Mouse (Mus musculus) CH12.LX (cell line): ENCODE results near the gene Cptp. TPM values are rescaled to one million over a fixed set of nuclear protein-coding genes. Genes with fewer than 3 reads are reported as not detected.

Experiments
- DNase-seq: peaks from one replicate; pipeline ENCODE4 v3.0.0-alpha.2; 2013; ENCODE audit errors: extremely low read depth
- H3K27ac ChIP-seq: 2 replicates; pipeline ENCODE4 v1.5.1; 2012; ENCODE audit warnings: low read depth, mild to moderate bottlenecking, control low read depth, moderate library complexity; ENCODE audit not compliant: insufficient read depth
- H3K27me3 ChIP-seq: replicated peaks from 2 replicates; pipeline ENCODE3; 2012; ENCODE audit warnings: inconsistent platforms
- H3K36me3 ChIP-seq, 2 experiments: replicated peaks in 1 of 2; 2 replicates each; pipeline versions ENCODE3 to v1.6.1; 2012; ENCODE audit warnings: inconsistent platforms in 1 of 2, low read length in 1 of 2, mild to moderate bottlenecking in 1 of 2, mixed read lengths in 1 of 2, moderate library complexity in 1 of 2; ENCODE audit not compliant: control insufficient read depth in 1 of 2, insufficient read depth in 1 of 2
- H3K4me1 ChIP-seq, 2 experiments: 2 replicates each; pipeline ENCODE4 v1.6.1; 2012; ENCODE audit warnings: inconsistent platforms in 1 of 2, moderate library complexity in 1 of 2; ENCODE audit not compliant: insufficient read depth in 2 of 2, control insufficient read depth in 1 of 2
- H3K4me2 ChIP-seq: 2 replicates; pipeline ENCODE4 v1.6.1; 2012; ENCODE audit warnings: low read depth, mild to moderate bottlenecking, control low read depth; ENCODE audit not compliant: poor library complexity, insufficient read depth, severe bottlenecking
- H3K4me3 ChIP-seq, 3 experiments: fragments of 150-350 bp in 1 of 3; sonication (generic) in 1 of 3; replicated peaks in 1 of 3; 2 replicates each; pipeline versions ENCODE3 to v1.5.1; 2011 to 2012; ENCODE audit warnings: low read depth in 2 of 3, low read length in 2 of 3, mild to moderate bottlenecking in 2 of 3, moderate library complexity in 2 of 3, control low read depth in 1 of 3, improper control_type of control experiment in 1 of 3, inconsistent platforms in 1 of 3, mixed read lengths in 1 of 3; ENCODE audit not compliant: poor library complexity in 1 of 3
- H3K79me2 ChIP-seq: replicated peaks from 2 replicates; pipeline ENCODE4 v1.6.1; 2012; ENCODE audit warnings: mild to moderate bottlenecking, moderate library complexity; ENCODE audit not compliant: control insufficient read depth, poor library complexity, insufficient read depth, severe bottlenecking; ENCODE audit errors: extremely low read depth
- H3K9ac ChIP-seq: 2 replicates; pipeline ENCODE4 v1.6.1; 2012; ENCODE audit warnings: low read depth, mild to moderate bottlenecking, control low read depth, moderate library complexity; ENCODE audit not compliant: insufficient read depth
- H3K9me3 ChIP-seq: replicated peaks from 2 replicates; pipeline ENCODE3; 2012; ENCODE audit warnings: low read length, inconsistent platforms, mixed read lengths
- ELF1 ChIP-seq: IDR thresholded peaks from 2 replicates; pipeline ENCODE4 v1.6.1; 2014; ENCODE audit warnings: low read depth, mild to moderate bottlenecking, inconsistent platforms, low read length, improper control_type of control experiment
- NRF1 ChIP-seq: IDR thresholded peaks from 2 replicates; pipeline ENCODE4 v1.6.1; 2014; ENCODE audit warnings: low read depth, mild to moderate bottlenecking, inconsistent platforms, low read length, improper control_type of control experiment, moderate library complexity
- PAX5 ChIP-seq: IDR thresholded peaks from 2 replicates; pipeline ENCODE4 v1.6.1; 2012; ENCODE audit warnings: low read length, inconsistent platforms, mixed read lengths
- POLR2A ChIP-seq: IDR thresholded peaks from 2 replicates; pipeline ENCODE4 v1.6.1; 2011; ENCODE audit warnings: low read depth, mild to moderate bottlenecking, improper control_type of control experiment, low read length
- SMC3 ChIP-seq: IDR thresholded peaks from 2 replicates; pipeline ENCODE4 v1.6.1; 2011; ENCODE audit warnings: low read depth, low read length, improper control_type of control experiment
- dilution Hi-C: fragments of 300-500 bp; cut with MboI; formaldehyde crosslinking; loops from 2 replicates; pipeline ENCODE4 v1.14.3; 2020; ENCODE audit warnings: low sequenced_read_pairs; ENCODE audit not compliant: extremely low pct_unique_long_range_greater_than_20kb, extremely low pct_ligation_motif_present
- in situ Hi-C: fragments of 300-500 bp; cut with MboI; formaldehyde crosslinking; loops from 3 replicates; pipeline ENCODE4 v1.14.3; 2019; ENCODE audit warnings: low sequenced_read_pairs, low pct_ligation_motif_present, low pct_unique_long_range_greater_than_20kb, mixed read lengths
- polyA plus RNA-seq: library from polyadenylated mRNA; unstranded; fragments of >175 nt; gene quantifications from 2 replicates; pipeline ENCODE4 v1.2.1, GENCODE M21; 2012; ENCODE audit warnings: low read depth; ENCODE audit not compliant: insufficient read length
- total RNA-seq, 2 experiments: library from RNA; depleted of rRNA; stranded (reverse); fragments of 300-350 nt in 1 of 2; fragments of >200 nt in 1 of 2; gene quantifications; 2 replicates each; pipeline ENCODE4 v1.2.3; 2012 to 2014

The Cptp gene
- total and polyA plus RNA-seq, 3 experiments: 9.0 to 15.5 (median 12.1) TPM

DNA sequence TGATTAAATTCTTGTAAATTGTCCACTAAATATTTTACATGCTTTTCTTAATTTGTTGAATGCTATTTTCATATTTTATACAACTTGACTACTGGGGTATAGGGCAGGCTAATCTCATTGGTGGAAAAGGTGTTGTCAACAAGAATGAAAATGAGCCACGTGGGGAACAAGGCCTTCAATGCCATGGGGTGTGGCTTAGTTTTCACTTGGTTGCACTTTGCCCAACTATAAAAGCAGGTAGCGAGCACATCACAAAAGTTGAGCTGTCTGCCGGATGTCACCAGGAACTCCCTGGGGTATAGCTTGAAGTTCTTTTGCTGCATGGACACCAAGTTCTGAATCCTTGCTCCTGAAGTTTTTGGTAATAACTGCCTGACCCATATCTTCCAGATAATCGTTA, 51.7 kb downstream of the Cptp start:
- dilution Hi-C loops (no loop called here), in situ Hi-C loops (no loop called here)
- TF ChIP-seq NRF1 (no peak), ELF1 (no peak), SMC3 (no peak), PAX5 (no peak), POLR2A (no peak)
- H3K27me3 ChIP-seq: no peaks in the 10 kb centered on the region
- H3K36me3 ChIP-seq: peaks cover 76 to 88% of the 10 kb centered on the region in 2 experiments
- peaks cover 6 to 21% of the 10 kb centered on the region in 2 experiments for H3K4me1 ChIP-seq
- H3K4me3 ChIP-seq: no peak overlapping the region
- H3K9ac ChIP-seq: no peak overlapping the region
- no peaks in the 10 kb centered on the region for H3K9me3 ChIP-seq
- H3K27ac ChIP-seq: no peak overlapping the region
- no peak overlapping the region for H3K4me2 ChIP-seq
- H3K79me2 ChIP-seq: peaks cover 57% of the 10 kb centered on the region
- DNase-seq: no peak

Other genes starting within 250 kb of the Cptp start
Only the 20 nearest of the 28 such genes appear.
- 0.34 and 0.38 TPM in 2 replicates for gene Tmem240, start 134.6 kb downstream of the Cptp start, total RNA-seq (2012; rRNA removed)
- not detected in 2 replicates for gene Tmem240, start 134.6 kb downstream of the Cptp start, total RNA-seq (2014; rRNA removed)
- gene Tmem240, start 134.6 kb downstream of the Cptp start, polyA plus RNA-seq: 0.11 and 0.14 TPM in 2 replicates
- 154 and 175 TPM in 2 replicates for gene Atad3a, start 108.3 kb downstream of the Cptp start, total RNA-seq (2012; rRNA removed)
- gene Atad3a, start 108.3 kb downstream of the Cptp start, total RNA-seq (2014; rRNA removed): 133 and 135 TPM in 2 replicates
- gene Atad3a, start 108.3 kb downstream of the Cptp start, polyA plus RNA-seq: 182 and 216 TPM in 2 replicates
- 1.2 and 1.8 TPM in 2 replicates for gene Vwa1, start 94.7 kb downstream of the Cptp start, total RNA-seq (2012; rRNA removed)
- 0.12 and 0.15 TPM in 2 replicates for gene Vwa1, start 94.7 kb downstream of the Cptp start, total RNA-seq (2014; rRNA removed)
- 0.12 and 0.13 TPM in 2 replicates for gene Vwa1, start 94.7 kb downstream of the Cptp start, polyA plus RNA-seq
- gene Tmem88b, start 83.6 kb downstream of the Cptp start, total RNA-seq (2012; rRNA removed): 0.04 TPM in 2 replicates
- not detected in 2 replicates for gene Tmem88b, start 83.6 kb downstream of the Cptp start, total RNA-seq (2014; rRNA removed)
- not detected in 2 replicates for gene Tmem88b, start 83.6 kb downstream of the Cptp start, polyA plus RNA-seq
- not detected in 2 replicates for gene Ankrd65, start 79.0 kb downstream of the Cptp start, total RNA-seq (2012; rRNA removed)
- gene Ankrd65, start 79.0 kb downstream of the Cptp start, total RNA-seq (2014; rRNA removed): not detected in 2 replicates
- not detected in 2 replicates for gene Ankrd65, start 79.0 kb downstream of the Cptp start, polyA plus RNA-seq
- gene Mrpl20, start 66.6 kb downstream of the Cptp start, total RNA-seq (2012; rRNA removed): 146 and 238 TPM in 2 replicates
- 230 and 244 TPM in 2 replicates for gene Mrpl20, start 66.6 kb downstream of the Cptp start, total RNA-seq (2014; rRNA removed)
- gene Mrpl20, start 66.6 kb downstream of the Cptp start, polyA plus RNA-seq: 193 and 212 TPM in 2 replicates
- 63.0 and 63.7 TPM in 2 replicates for gene Ccnl2, start 57.0 kb downstream of the Cptp start, total RNA-seq (2012; rRNA removed)
- gene Ccnl2, start 57.0 kb downstream of the Cptp start, total RNA-seq (2014; rRNA removed): 67.7 and 79.7 TPM in 2 replicates
- 59.6 and 64.8 TPM in 2 replicates for gene Ccnl2, start 57.0 kb downstream of the Cptp start, polyA plus RNA-seq
- 142 and 149 TPM in 2 replicates for gene Aurkaip1, start 38.2 kb downstream of the Cptp start, total RNA-seq (2012; rRNA removed)
- gene Aurkaip1, start 38.2 kb downstream of the Cptp start, total RNA-seq (2014; rRNA removed): 162 and 182 TPM in 2 replicates
- gene Aurkaip1, start 38.2 kb downstream of the Cptp start, polyA plus RNA-seq: 138 and 141 TPM in 2 replicates
- 17.2 and 24.0 TPM in 2 replicates for gene Mxra8, start 29.8 kb downstream of the Cptp start, total RNA-seq (2012; rRNA removed)
- gene Mxra8, start 29.8 kb downstream of the Cptp start, total RNA-seq (2014; rRNA removed): 8.8 and 10.8 TPM in 2 replicates
- gene Mxra8, start 29.8 kb downstream of the Cptp start, polyA plus RNA-seq: 10.8 and 12.4 TPM in 2 replicates
- 52.1 and 55.1 TPM in 2 replicates for gene Dvl1, start 22.0 kb downstream of the Cptp start, total RNA-seq (2012; rRNA removed)
- 25.8 and 28.5 TPM in 2 replicates for gene Dvl1, start 22.0 kb downstream of the Cptp start, total RNA-seq (2014; rRNA removed)
- gene Dvl1, start 22.0 kb downstream of the Cptp start, polyA plus RNA-seq: 21.4 and 23.9 TPM in 2 replicates
- 0.63 and 0.89 TPM in 2 replicates for gene Tas1r3, start 6.1 kb downstream of the Cptp start, total RNA-seq (2012; rRNA removed)
- 0.09 and 0.15 TPM in 2 replicates for gene Tas1r3, start 6.1 kb downstream of the Cptp start, total RNA-seq (2014; rRNA removed)
- gene Tas1r3, start 6.1 kb downstream of the Cptp start, polyA plus RNA-seq: 0.34 and 0.47 TPM in 2 replicates
- gene Ints11, start 106 bp upstream of the Cptp start, total RNA-seq (2012; rRNA removed): 97.6 and 103 TPM in 2 replicates
- 83.9 and 88.9 TPM in 2 replicates for gene Ints11, start 106 bp upstream of the Cptp start, total RNA-seq (2014; rRNA removed)
- gene Ints11, start 106 bp upstream of the Cptp start, polyA plus RNA-seq: 72.5 and 77.1 TPM in 2 replicates
- 45.7 and 61.4 TPM in 2 replicates for gene Pusl1, start 22.3 kb upstream of the Cptp start, total RNA-seq (2012; rRNA removed)
- gene Pusl1, start 22.3 kb upstream of the Cptp start, total RNA-seq (2014; rRNA removed): 32.1 and 38.0 TPM in 2 replicates
- gene Pusl1, start 22.3 kb upstream of the Cptp start, polyA plus RNA-seq: 29.5 and 37.5 TPM in 2 replicates
- gene Acap3, start 22.4 kb upstream of the Cptp start, total RNA-seq (2012; rRNA removed): 10.7 and 13.1 TPM in 2 replicates
- gene Acap3, start 22.4 kb upstream of the Cptp start, total RNA-seq (2014; rRNA removed): 4.2 and 4.3 TPM in 2 replicates
- 10.5 and 13.4 TPM in 2 replicates for gene Acap3, start 22.4 kb upstream of the Cptp start, polyA plus RNA-seq
- 73.5 and 112 TPM in 2 replicates for gene Ube2j2, start 74.4 kb upstream of the Cptp start, total RNA-seq (2012; rRNA removed)
- gene Ube2j2, start 74.4 kb upstream of the Cptp start, total RNA-seq (2014; rRNA removed): 137 and 145 TPM in 2 replicates
- 144 and 150 TPM in 2 replicates for gene Ube2j2, start 74.4 kb upstream of the Cptp start, polyA plus RNA-seq
- 21.0 and 21.1 TPM in 2 replicates for gene C1qtnf12, start 92.9 kb upstream of the Cptp start, total RNA-seq (2012; rRNA removed)
- 24.5 and 25.3 TPM in 2 replicates for gene C1qtnf12, start 92.9 kb upstream of the Cptp start, total RNA-seq (2014; rRNA removed)
- 25.0 and 27.6 TPM in 2 replicates for gene C1qtnf12, start 92.9 kb upstream of the Cptp start, polyA plus RNA-seq
- 10.1 and 11.3 TPM in 2 replicates for gene B3galt6, start 123.2 kb upstream of the Cptp start, total RNA-seq (2012; rRNA removed)
- 8.6 and 9.9 TPM in 2 replicates for gene B3galt6, start 123.2 kb upstream of the Cptp start, total RNA-seq (2014; rRNA removed)
- 3.1 and 3.4 TPM in 2 replicates for gene B3galt6, start 123.2 kb upstream of the Cptp start, polyA plus RNA-seq
- gene Sdf4, start 123.4 kb upstream of the Cptp start, total RNA-seq (2012; rRNA removed): 193 and 211 TPM in 2 replicates
- 210 and 227 TPM in 2 replicates for gene Sdf4, start 123.4 kb upstream of the Cptp start, total RNA-seq (2014; rRNA removed)
- 167 and 193 TPM in 2 replicates for gene Sdf4, start 123.4 kb upstream of the Cptp start, polyA plus RNA-seq
- 21.7 and 28.2 TPM in 2 replicates for gene Tnfrsf4, start 144.4 kb upstream of the Cptp start, total RNA-seq (2012; rRNA removed)
- gene Tnfrsf4, start 144.4 kb upstream of the Cptp start, total RNA-seq (2014; rRNA removed): 73.5 and 86.1 TPM in 2 replicates
- gene Tnfrsf4, start 144.4 kb upstream of the Cptp start, polyA plus RNA-seq: 63.8 and 81.1 TPM in 2 replicates
- 52.1 and 76.1 TPM in 2 replicates for gene Tnfrsf18, start 156.7 kb upstream of the Cptp start, total RNA-seq (2012; rRNA removed)
- 48.8 and 50.7 TPM in 2 replicates for gene Tnfrsf18, start 156.7 kb upstream of the Cptp start, total RNA-seq (2014; rRNA removed)
- gene Tnfrsf18, start 156.7 kb upstream of the Cptp start, polyA plus RNA-seq: 38.8 and 48.4 TPM in 2 replicates